Mouse (Mus musculus): Measurements from ENCODE around the gene Olfr287.

Olfr287 gene

DNA sequence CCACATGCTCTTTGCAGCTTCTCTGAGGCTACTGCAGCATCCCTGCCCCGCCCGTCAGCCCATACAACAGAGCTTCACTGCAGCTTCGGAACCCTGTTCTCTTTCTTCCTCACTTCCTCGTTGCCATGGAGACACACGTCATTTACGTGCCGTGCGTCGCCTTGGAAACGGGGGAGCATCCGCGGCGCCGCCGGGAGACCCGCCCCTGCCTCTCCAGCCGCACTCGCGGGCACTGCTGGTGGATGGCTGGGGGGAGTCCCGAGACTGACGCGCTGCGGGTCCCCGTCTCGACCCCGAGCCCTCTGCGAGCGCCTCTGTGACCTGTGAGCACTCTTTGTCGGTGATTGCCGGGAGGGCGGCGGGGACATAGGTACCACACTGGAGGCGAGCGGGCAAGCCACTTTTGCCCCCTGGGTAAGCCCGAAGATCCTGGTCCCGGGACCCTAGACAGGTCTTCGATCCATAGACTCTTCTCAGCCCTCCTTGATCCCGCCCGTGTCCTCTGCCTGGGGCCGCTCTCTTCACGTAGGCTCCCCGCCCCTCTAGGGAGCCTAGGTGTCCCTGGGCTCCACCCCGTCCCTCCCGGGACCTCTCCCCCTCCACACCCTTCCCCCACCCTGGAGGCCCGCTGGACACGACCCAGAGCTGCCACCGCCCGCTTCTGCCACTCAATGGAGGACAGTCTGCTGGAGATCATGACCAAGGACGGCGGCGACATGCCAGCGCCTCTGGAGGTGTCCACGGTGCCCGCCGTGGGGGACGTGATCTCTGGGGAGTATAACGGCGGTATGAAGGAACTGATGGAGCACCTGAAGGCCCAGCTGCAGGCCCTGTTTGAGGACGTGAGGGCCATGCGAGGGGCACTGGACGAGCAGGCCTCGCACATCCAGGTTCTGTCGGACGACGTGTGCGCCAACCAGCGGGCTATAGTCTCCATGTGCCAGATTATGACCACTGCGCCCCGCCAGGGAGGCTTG is 52.9 kb downstream of the Olfr287 start:
- peak; percentile 98 for DNase-seq (ENCODE audit: low read depth)

DNA sequence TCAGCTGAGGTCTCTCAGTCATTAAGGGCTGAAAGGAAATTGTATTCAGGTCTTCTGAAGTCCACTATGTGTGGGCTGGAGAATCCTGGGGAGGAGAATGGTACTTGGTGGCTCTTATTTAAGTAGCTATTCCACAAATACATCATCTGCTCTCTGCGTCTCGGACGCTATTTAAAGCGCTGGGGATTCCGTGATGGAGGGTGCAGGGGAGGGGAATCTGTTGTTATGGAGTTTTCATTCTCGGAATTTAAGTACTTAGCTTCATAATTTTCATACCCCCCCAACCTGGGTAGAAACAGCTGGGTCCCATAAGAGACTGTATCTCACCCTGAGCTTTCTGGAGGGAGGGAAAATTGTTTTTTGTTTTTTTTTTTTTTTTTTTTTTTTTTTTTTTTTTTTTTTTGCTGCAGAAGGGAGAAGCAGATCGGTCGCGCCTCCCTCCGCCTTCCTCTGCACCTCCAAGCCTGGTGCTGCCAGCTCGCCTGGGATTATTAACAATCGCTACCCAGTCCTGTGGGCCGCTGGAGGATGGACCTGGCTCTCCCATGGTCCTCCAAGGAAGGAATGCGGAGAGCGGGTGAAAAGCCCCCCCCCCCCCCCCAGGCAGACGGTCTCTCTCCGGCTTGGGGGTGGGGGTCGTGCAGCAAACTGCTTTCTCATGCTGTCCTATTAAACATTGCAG is 53.8 kb downstream of the Olfr287 start, which contains the start of gene Ccdc184:
Gene Ccdc184 (plus strand): TSS at position 196 of the 682 bp plus-strand sequence.
- peak; percentile 37 for DNase-seq (ENCODE audit: low read depth)

GRCm38 (mm10) chr15:98165525-98165924 is 55.3 kb downstream of the Olfr287 start, which contains the start of gene Asb8:
Gene Asb8, minus strand, starts transcription at chr15:98165625.
- DNase-seq (ENCODE audit: low read depth), result no peak

- DNase-seq (ENCODE audit: low read depth), result no peak
Observed at GRCm38 (mm10) chr15:98162561-98162960, 58.3 kb downstream of the Olfr287 start.

DNA sequence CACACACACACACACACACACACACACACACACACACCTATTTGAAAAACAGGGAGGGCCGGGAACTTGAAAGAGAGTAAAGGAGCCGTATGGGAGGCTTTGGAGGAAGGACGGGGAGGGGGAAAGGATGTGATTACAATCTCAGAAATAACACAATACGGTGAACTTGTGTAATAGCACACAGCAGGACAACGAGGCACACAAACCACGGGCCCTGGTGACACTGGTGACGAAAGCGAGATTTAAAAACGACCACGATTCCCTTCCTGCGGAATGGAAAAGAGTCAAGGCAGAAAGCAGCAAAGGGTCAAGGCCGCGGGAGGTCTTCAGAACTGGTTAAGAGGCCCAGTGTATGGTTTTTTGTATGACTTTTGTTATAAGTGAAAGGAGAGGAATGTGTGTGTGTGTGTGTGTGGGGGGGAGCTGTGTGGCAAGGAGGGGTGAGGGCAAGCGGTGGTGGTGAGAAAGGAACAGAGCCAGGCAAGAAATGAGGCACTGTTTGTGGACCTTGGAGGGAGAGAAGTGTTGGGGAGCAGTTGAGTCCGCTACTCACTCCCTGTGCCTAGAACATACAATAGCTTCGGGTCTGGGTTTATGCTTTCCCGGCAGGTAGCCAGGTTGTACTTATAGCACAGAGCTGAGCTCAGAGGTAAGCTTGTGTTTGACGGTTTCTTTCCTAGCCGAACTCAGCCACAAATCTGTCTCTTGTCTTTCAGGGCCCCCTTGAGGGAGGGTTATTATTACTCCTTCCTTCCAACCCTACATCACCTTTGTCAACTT is 59.6 kb downstream of the Olfr287 start:
- DNase-seq (ENCODE audit: low read depth), result no peak

GRCm38 (mm10) chr15:98157253-98157652 is 63.6 kb downstream of the Olfr287 start:
- DNase-seq (ENCODE audit: low read depth), result no peak

Data from induced T-regulatory cell, adult 2 months (primary cell).